Mouse (Mus musculus): Measurements from ENCODE around the gene Chmp2b. TPM values are rescaled to one million over a fixed set of nuclear protein-coding genes. Genes with fewer than 3 reads are reported as not detected.

Gene Chmp2b
- polyA plus RNA-seq, 1 experiment from 2014 or later = 74.0 TPM

DNA sequence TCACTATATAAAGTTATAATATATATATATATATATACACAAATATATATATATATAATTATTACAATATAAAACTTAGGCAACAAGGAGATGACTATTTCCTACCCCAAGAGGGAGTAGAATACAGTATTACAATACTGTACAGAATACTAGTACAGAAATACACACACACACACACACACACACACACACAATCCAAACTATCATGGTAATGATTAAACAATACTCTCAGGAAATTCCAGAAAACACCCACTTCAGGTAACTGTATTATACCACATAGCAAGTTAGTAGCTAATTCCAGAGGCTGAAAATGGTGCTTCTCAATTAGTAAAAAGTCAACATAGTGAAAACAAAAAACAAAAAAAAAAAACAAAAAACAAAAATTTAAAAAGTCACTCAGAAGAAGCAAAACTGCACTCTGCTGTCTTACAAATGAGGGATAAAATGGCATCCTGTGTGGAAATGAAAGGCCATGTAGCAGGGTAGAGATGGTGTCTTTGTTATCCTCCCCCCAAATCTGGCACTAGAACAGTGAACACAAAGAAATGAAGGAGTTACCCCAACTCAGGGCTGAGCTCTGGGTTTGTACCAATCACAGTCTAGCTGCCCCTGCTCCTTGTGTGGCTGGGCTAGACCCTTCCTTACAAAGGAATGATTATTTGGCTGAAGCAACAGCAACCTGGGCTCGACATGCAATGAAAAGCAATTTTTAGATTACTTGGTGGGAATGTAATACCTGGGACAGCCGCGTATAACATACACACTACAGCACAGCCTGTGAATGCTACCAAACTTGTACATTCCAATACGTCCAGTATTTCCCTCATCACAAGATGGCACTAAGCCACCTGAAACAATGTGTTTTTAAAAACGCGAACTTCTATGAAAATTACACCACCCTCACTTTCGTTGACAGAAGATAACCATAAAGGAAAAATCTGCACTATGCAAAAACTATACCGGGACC, 1.2 kb downstream of the Chmp2b start:
- DNase-seq (ENCODE audit: low read depth, low spot score) = no peak
- no peaks in the 10 kb centered on the region for H3K27me3 ChIP-seq
- no peak for TF ChIP-seq CTCF (IDR thresholded peaks at IDR 0.05)
- in situ Hi-C loops (cut with MboI; ENCODE audit: low pct_unique_long_range_greater_than_20kb) = no loop called here
- POLR2A ChIA-PET = no interaction called here
- CTCF ChIA-PET = no interaction called here
- no peak for ATAC-seq

DNA sequence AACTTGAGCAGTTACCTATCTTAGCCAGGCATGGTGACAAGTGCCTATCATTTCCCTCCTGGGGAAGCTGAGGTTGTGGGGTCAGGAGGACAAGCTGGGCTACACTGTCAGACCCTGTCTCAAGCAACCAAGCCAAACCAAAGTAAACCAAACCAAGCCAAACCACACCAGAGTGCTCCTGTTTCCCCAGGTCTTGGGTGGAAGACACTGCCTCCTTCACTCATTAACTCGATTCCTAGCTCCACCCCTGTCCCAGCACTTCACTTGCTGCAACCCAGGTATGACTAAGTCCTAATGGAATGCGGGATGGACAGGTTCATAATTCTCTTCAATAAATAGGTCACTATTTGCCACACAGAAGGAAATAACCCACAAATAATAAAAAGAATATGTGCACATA, 2.9 kb downstream of the Chmp2b start:
- in situ Hi-C loops (cut with MboI; ENCODE audit: low pct_unique_long_range_greater_than_20kb) = no loop called here
- DNase-seq (ENCODE audit: low read depth, low spot score) = no peak
- ChIA-PET CTCF (interaction anchor here (0.7 to 1.0 kb wide), 2 partner anchors 11 to 15 kb away, joined by 3 to 6 read pairs; no protein-coding TSS in a partner anchor), POLR2A (interaction anchor here (0.8 kb wide), 1 partner anchor 14 kb away, joined by 3 read pairs; no protein-coding TSS in a partner anchor)
- no peaks in the 10 kb centered on the region for H3K27me3 ChIP-seq
- no peak for TF ChIP-seq CTCF (IDR thresholded peaks at IDR 0.05)
- ATAC-seq = peak; percentile 55

GRCm38 (mm10) chr16:65557369-65557768, 5.2 kb downstream of the Chmp2b start:
- H3K27me3 ChIP-seq = no peaks in the 10 kb centered on the region
- POLR2A ChIA-PET = no interaction called here
- no peak for DNase-seq (ENCODE audit: low read depth, low spot score)
- no peak for TF ChIP-seq CTCF (IDR thresholded peaks at IDR 0.05)
- CTCF ChIA-PET = no interaction called here
- ATAC-seq = no peak
- in situ Hi-C loops (cut with MboI; ENCODE audit: low pct_unique_long_range_greater_than_20kb) = no loop called here

- H3K27me3 ChIP-seq = no peaks in the 10 kb centered on the region
- ChIA-PET CTCF (no interaction called here), POLR2A (no interaction called here)
- in situ Hi-C loops (cut with MboI; ENCODE audit: low pct_unique_long_range_greater_than_20kb) = no loop called here
- DNase-seq (ENCODE audit: low read depth, low spot score) (no peak), ATAC-seq (no peak)
- no peak for TF ChIP-seq CTCF (IDR thresholded peaks at IDR 0.05)
These were observed 8.3 kb downstream of the Chmp2b start for GRCm38 (mm10) chr16:65554267-65554666.

DNA sequence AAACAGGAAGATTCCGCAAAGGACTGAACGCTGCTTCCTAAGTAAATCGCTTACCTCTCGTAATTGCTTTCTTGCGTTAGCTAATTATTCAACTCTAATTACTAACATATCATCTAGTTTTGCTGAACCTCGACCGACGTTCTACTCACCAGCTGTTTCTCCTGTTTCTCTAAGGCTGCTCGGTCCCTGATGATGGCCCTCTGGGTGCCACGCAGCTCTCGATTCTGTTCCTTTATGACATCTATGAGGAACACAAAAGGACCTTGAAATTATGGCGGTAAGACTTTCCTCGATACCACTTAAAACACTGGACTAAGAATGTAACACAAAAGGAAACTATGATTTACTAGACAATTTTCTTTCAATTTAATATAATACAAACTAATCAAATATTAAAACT, 11.7 kb downstream of the Chmp2b start:
- in situ Hi-C loops (cut with MboI; ENCODE audit: low pct_unique_long_range_greater_than_20kb) = no loop called here
- no peak for TF ChIP-seq CTCF (IDR thresholded peaks at IDR 0.05)
- no peak for DNase-seq (ENCODE audit: low read depth, low spot score)
- ChIA-PET POLR2A (no interaction called here), CTCF (no interaction called here)
- H3K27me3 ChIP-seq = no peaks in the 10 kb centered on the region
- no peak for ATAC-seq

DNA sequence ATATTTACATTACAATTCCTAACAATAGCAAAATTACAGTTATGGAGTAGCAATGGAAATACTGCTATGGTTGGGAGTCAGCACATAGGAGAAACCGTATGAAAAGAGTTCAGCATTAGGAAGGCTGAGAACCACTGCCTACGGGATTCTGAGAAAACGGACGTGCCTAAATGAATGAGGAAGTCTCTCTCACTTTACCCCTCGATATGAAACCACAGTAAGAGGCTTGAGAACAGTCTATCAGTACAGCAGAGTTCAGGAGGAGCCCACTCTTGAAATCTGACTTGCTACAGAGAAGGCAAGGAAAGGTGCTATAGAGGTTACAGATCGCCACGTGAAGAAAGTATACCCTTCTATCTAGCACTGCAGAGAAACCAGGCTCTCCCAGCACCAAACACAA, 13.6 kb downstream of the Chmp2b start:
- DNase-seq (ENCODE audit: low read depth, low spot score) (no peak), ATAC-seq (no peak)
- in situ Hi-C loops (cut with MboI; ENCODE audit: low pct_unique_long_range_greater_than_20kb) = no loop called here
- TF ChIP-seq CTCF (IDR thresholded peaks at IDR 0.05) = no peak
- ChIA-PET POLR2A (no interaction called here), CTCF (no interaction called here)
- no peaks in the 10 kb centered on the region for H3K27me3 ChIP-seq

DNA sequence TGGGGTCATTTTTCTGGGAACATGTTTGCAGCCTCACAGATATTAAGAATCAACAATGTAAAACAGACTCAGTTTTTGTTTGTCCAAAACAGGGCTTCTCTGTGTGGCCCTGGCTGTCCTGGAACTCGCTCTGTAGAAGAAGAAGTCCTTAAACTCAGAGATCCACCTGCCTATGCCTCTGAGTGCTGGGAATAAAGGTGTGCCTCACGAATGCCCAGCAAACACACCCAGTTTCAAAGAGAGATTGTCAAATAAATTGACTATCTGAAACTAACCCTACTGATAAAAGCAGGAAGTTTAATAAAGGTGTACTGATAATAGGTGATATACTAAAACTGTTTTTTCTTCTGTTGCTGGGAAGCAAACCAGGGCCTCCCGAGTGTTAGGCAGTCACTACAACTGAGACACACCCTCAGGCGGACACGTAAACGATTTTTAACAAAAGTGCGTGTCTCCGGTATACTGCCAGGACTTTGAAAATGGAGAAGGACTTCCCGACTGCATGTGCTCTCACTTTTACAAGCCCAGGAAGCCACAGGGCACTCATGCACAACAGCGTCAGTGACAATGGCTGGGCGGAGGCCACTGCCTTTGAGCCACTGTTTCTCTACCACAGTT, 18.7 kb downstream of the Chmp2b start:
- ChIA-PET CTCF (interaction anchor here (2.3 kb wide), 1 partner anchor 16 kb away, joined by 6 read pairs; no protein-coding TSS in a partner anchor), POLR2A (no interaction called here)
- in situ Hi-C loops (cut with MboI; ENCODE audit: low pct_unique_long_range_greater_than_20kb) = no loop called here
- no peak for DNase-seq (ENCODE audit: low read depth, low spot score)
- H3K27me3 ChIP-seq = no peaks in the 10 kb centered on the region
- no peak for TF ChIP-seq CTCF (IDR thresholded peaks at IDR 0.05)
- ATAC-seq = no peak

- DNase-seq (ENCODE audit: low read depth, low spot score) (no peak), ATAC-seq (peak; percentile 76)
- no peaks in the 10 kb centered on the region for H3K27me3 ChIP-seq
- peak; percentile 73 for TF ChIP-seq CTCF (IDR thresholded peaks at IDR 0.05)
- CTCF ChIA-PET = no interaction called here
- POLR2A ChIA-PET = no interaction called here
- in situ Hi-C loops (cut with MboI; ENCODE audit: low pct_unique_long_range_greater_than_20kb) = no loop called here
These were observed 29.1 kb downstream of the Chmp2b start for GRCm38 (mm10) chr16:65533315-65533999.

DNA sequence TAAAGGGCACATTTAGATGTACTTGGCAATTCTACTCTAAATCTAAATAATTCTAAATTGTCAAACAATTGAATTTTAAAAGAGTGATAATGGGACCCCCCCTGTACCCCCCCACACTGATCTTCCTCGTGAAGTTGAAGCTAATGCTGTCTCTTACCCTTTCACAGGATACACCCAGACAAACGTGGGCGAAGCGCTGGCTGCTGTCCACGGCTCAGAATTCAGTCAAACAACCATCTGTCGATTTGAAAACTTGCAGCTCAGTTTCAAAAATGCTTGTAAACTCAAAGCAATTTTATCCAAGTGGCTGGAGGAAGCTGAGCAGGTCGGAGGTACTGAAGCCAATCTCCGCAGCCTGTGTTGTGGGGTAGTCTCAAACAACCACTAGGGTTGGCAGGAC, 30.9 kb downstream of the Chmp2b start:
- no peak for TF ChIP-seq CTCF (IDR thresholded peaks at IDR 0.05)
- in situ Hi-C loops (cut with MboI; ENCODE audit: low pct_unique_long_range_greater_than_20kb) = no loop called here
- no peak for ATAC-seq
- ChIA-PET CTCF (interaction anchor here (0.7 kb wide), 1 partner anchor 33 kb away, joined by 3 read pairs; no protein-coding TSS in a partner anchor), POLR2A (interaction anchor here (1.0 kb wide), 1 partner anchor 9 kb away, joined by 4 read pairs; no protein-coding TSS in a partner anchor)
- DNase-seq (ENCODE audit: low read depth, low spot score) = no peak
- H3K27me3 ChIP-seq = no peaks in the 10 kb centered on the region

- in situ Hi-C loops (cut with MboI; ENCODE audit: low pct_unique_long_range_greater_than_20kb) = no loop called here
- DNase-seq (ENCODE audit: low read depth, low spot score) (no peak), ATAC-seq (no peak)
- ChIA-PET POLR2A (no interaction called here), CTCF (no interaction called here)
- no peaks in the 10 kb centered on the region for H3K27me3 ChIP-seq
- no peak for TF ChIP-seq CTCF (IDR thresholded peaks at IDR 0.05)
These were observed 32.9 kb downstream of the Chmp2b start for GRCm38 (mm10) chr16:65529589-65529988.

- DNase-seq (ENCODE audit: low read depth, low spot score) (no peak), ATAC-seq (no peak)
- in situ Hi-C loops (cut with MboI; ENCODE audit: low pct_unique_long_range_greater_than_20kb) = no loop called here
- TF ChIP-seq CTCF (IDR thresholded peaks at IDR 0.05) = no peak
- ChIA-PET CTCF (no interaction called here), POLR2A (no interaction called here)
- peaks cover 12% of the 10 kb centered on the region for H3K27me3 ChIP-seq
These were observed 35.8 kb downstream of the Chmp2b start for GRCm38 (mm10) chr16:65526695-65527094.

All from Patski (cell line).